Mouse (Mus musculus) heart, embryonic 13.5 days (tissue): ENCODE measurements around the gene 4933428G20Rik. TPM values are rescaled to one million over a fixed set of nuclear protein-coding genes. Genes with fewer than 3 reads are reported as not detected.
A peak's percentile ranks its signal among the peaks of the same experiment; 100 is the strongest.

Source experiments
- ATAC-seq: fragments of 200-750 bp; cut with Nextera tagmentation; 2 replicates; pipeline ENCODE4 v1.8.0; 2017; ENCODE audit warnings: moderate TSS enrichment; ENCODE audit not compliant: insufficient number of reproducible peaks, low FRiP score, low TSS enrichment; ENCODE audit errors: extremely low read depth
- H3K27ac ChIP-seq: fragments of 300-500 bp; sonication (generic); replicated peaks from 2 replicates; pipeline ENCODE4 v1.5.1; 2015; ENCODE audit warnings: moderate library complexity, mild to moderate bottlenecking, inconsistent platforms
- H3K27me3 ChIP-seq: fragments of 300-500 bp; sonication (generic); replicated peaks from 2 replicates; pipeline ENCODE4 v1.6.1; 2015; ENCODE audit warnings: mild to moderate bottlenecking, inconsistent platforms
- H3K36me3 ChIP-seq: fragments of 300-500 bp; sonication (generic); 2 replicates; pipeline ENCODE4 v1.6.1; 2015; ENCODE audit warnings: mild to moderate bottlenecking, inconsistent platforms
- H3K4me1 ChIP-seq: fragments of 300-500 bp; sonication (generic); 2 replicates; pipeline ENCODE4 v1.6.1; 2015; ENCODE audit warnings: inconsistent platforms
- H3K4me2 ChIP-seq: fragments of 300-500 bp; sonication (generic); 2 replicates; pipeline ENCODE4 v1.6.1; 2015; ENCODE audit warnings: inconsistent platforms, mild to moderate bottlenecking, moderate library complexity
- H3K4me3 ChIP-seq: fragments of 300-500 bp; sonication (generic); 2 replicates; pipeline ENCODE4 v1.5.1; 2015; ENCODE audit warnings: moderate library complexity, mild to moderate bottlenecking, inconsistent platforms
- H3K9ac ChIP-seq: fragments of 300-500 bp; sonication (generic); 2 replicates; pipeline ENCODE4 v1.6.1; 2015; ENCODE audit warnings: inconsistent platforms, mild to moderate bottlenecking, moderate library complexity
- H3K9me3 ChIP-seq: fragments of 300-500 bp; sonication (generic); 2 replicates; pipeline ENCODE4 v1.6.1; 2016; ENCODE audit warnings: inconsistent platforms
- WGBS: fragments of 180-500 bp; shearing (Covaris S2); methylation state at CpG from one replicate; pipeline ENCODE4 v1.1.7; 2015; ENCODE audit warnings: mixed read lengths; 5-methylcytosine and 5-hydroxymethylcytosine counted together
- polyA plus RNA-seq: library from polyadenylated mRNA; unstranded; fragments of >200 nt; fragmentation: Nextera tagmentation; extraction: Ambion mirVana; gene quantifications from 2 replicates; pipeline ENCODE4 v1.2.1, GENCODE M21; 2015

Gene 4933428G20Rik
- polyA plus RNA-seq, 1 experiment from 2014 or later: 1.5 TPM

DNA sequence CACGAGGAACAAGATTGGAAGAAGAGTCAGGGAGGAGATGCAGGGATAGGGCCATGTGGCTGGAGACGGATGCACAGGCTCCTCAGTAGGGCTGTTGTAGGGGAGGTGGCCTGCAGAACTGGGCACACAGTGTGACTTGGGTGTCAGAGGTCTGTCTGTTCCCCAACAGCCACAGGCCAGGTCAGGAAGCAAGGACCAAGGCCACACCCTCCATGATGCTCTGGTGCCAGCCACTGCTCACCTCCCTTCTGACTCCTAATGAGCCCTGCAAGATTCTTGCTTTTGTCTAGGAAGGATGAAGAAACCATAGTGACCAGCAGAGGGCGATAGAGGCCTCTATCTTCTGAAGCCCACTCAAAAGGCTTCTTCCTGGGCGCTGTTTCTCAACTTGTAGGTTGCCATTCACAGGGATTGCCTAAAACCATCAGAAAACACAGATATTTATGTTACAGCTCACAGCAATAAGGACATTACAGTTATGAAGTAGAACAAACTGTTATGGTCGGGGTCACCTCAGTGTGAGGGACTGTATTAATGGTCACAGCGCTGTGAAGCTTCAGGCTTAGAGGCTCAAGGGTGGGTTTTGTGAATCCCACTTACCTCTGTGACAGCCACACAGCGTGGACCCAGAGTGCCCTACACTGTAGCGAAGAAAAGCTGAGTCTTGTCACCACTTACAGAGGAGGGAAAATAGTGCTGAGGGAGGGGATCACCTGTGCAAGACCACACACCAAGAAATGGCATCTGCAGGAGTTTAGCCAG is 23.6 kb downstream of the 4933428G20Rik start:
- 69% methylated on average over 8 of the region's 8 CpGs for WGBS
- ATAC-seq: no peak
- no peak overlapping the region for H3K27ac ChIP-seq
- no peaks in the 10 kb centered on the region for H3K27me3 ChIP-seq
- no peak overlapping the region for H3K4me2 ChIP-seq
- H3K4me3 ChIP-seq: no peak overlapping the region
- no peak overlapping the region for H3K9ac ChIP-seq
- H3K9me3 ChIP-seq: no peaks in the 10 kb centered on the region
- H3K36me3 ChIP-seq: peaks cover 100% of the 10 kb centered on the region
- 0 out of 2 replicates have a peak, but pooled peaks cover 3% of the 10 kb centered on the region for H3K4me1 ChIP-seq

DNA sequence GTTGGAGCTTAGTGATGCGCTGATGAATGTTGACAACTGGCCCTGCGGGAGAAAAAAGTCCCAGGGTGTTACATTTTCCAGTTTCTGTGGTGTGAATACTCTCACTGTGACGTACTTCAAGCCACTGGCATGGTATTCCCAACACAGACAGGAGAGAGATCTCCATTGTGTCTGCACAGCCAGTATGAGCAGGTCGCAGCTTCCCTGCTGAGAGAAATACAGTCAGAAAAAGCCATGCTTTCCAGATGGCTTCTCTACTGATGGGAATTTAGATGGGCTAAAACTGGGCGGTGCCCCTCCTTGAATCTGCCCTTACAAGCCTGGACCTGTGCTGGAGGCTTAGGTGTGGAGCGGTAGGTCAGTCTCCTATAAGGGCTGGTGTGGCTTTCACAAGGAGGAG is 28.9 kb downstream of the 4933428G20Rik start:
- Histone ChIP-seq H3K36me3 (peaks cover 99% of the 10 kb centered on the region), H3K9ac (no peak overlapping the region), H3K27me3 (no peaks in the 10 kb centered on the region), H3K4me3 (no peak overlapping the region), H3K9me3 (no peaks in the 10 kb centered on the region), H3K4me2 (no peak overlapping the region), H3K4me1 (peaks cover 7% of the 10 kb centered on the region; the same call in 1 of the 2 replicates), H3K27ac (no peak overlapping the region)
- no peak for ATAC-seq
- WGBS: 88% methylated on average over 6 of the region's 6 CpGs

DNA sequence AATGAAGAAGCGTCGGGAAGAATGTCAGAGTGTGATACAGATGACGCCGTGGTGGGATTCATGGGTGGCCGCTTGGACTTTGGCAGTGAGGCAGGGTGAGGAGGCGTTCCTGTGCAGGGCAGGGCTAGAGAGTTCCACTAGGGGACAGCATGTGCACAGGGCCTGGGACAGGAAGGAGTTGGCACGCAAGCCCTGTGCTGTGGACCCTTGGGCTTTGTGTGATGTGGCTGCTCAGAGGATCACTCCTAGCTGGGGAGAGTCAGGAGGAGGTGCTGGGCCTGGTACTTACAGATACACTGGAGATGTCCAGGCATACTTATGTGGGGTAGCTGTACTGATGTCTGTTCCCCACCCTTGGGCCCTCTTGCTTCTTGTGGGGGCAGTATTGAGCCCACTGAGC is 30.3 kb downstream of the 4933428G20Rik start:
- Histone ChIP-seq H3K9ac (no peak overlapping the region), H3K27ac (no peak overlapping the region), H3K4me3 (no peak overlapping the region), H3K4me1 (peaks cover 7% of the 10 kb centered on the region; the same call in 1 of the 2 replicates), H3K36me3 (peaks cover 99% of the 10 kb centered on the region), H3K27me3 (no peaks in the 10 kb centered on the region), H3K4me2 (no peak overlapping the region), H3K9me3 (no peaks in the 10 kb centered on the region)
- WGBS: 89% methylated on average over 7 of the region's 7 CpGs
- ATAC-seq: no peak

DNA sequence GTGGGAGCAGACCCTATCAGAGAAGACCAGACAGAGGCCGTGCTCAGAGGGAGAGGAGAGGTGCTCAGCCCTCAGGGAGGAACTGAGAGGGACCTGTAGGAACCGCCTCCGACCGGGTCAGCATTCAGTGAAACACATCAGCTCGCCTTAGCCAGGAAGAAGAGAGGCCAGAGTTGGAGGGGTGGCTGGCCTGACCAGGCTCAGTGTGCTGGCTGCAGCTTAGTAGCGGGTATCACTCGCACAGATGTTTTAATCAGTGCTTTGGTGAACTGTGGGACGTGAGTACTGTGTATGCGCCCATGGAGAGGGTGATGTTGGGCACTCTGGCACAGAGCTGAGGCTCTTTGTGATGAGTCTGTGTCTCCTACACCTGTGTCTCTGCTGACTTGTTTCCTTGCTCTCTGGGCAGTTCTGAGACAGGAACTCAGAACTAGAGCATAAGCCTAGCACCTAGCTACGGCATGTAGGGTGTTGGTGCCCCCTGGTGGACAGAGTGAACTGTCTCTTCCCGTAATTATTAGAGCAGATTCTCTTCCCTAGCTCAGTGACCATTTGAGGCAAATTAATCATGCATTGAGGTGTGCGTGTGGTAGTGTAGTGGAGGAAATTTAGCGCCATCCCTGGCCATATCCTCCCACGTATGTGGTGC is 31.4 kb downstream of the 4933428G20Rik start:
- Histone ChIP-seq H3K27ac (peak overlapping the region; percentile 34; the same call in 1 of the 2 replicates), H3K9ac (0 out of 2 replicates have a peak overlapping the region, but pooled peaks have one; percentile 15), H3K9me3 (no peaks in the 10 kb centered on the region), H3K4me1 (peaks cover 7% of the 10 kb centered on the region; the same call in 1 of the 2 replicates), H3K27me3 (no peaks in the 10 kb centered on the region), H3K36me3 (peaks cover 99% of the 10 kb centered on the region), H3K4me3 (no peak overlapping the region), H3K4me2 (no peak overlapping the region)
- peak; percentile 11; the same call in 1 of the 2 replicates for ATAC-seq
- WGBS: 47% methylated on average over 14 of the region's 14 CpGs

DNA sequence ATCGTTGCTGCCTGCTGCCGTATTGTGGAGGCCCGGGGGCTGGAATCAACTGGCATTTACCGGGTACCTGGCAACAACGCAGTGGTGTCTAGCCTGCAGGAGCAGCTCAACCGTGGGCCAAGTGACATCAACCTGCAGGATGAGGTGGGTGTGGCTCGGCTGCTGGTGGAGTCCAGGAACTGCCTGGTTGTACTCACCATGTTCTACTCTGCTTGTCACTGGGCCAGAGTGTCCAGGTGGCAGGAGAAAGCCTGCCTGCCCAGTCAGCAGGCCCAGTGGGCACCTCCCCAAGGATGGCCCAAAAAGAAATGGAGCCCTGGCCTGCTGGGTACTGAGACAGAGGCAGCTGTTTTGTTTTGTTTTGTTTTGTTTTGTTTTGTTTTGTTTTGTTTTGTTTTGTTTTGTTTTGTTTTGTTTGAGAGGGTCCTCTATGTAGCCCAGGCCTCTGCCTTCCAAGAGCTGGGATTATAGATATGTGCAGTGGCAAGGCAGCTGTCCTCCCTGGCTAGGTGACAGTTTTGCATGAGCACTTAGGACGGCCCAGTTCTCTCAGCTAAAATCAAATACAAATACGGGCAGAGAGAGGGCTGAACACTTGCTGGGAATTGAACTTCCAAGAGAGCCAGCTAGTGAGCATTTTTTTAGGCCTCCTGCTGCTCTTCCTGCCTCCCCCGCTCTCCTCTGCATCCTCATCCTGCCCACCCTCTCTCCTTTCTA is 33.5 kb downstream of the 4933428G20Rik start:
- H3K27me3 ChIP-seq: no peaks in the 10 kb centered on the region
- no peak overlapping the region for H3K9ac ChIP-seq
- no peak for ATAC-seq
- WGBS: 81% methylated on average over 10 of the region's 10 CpGs
- H3K36me3 ChIP-seq: peaks cover 99% of the 10 kb centered on the region
- no peak overlapping the region for H3K4me3 ChIP-seq
- no peak overlapping the region for H3K4me2 ChIP-seq
- no peak overlapping the region for H3K27ac ChIP-seq
- H3K4me1 ChIP-seq: peaks cover 7% of the 10 kb centered on the region; the same call in 1 of the 2 replicates
- H3K9me3 ChIP-seq: no peaks in the 10 kb centered on the region

DNA sequence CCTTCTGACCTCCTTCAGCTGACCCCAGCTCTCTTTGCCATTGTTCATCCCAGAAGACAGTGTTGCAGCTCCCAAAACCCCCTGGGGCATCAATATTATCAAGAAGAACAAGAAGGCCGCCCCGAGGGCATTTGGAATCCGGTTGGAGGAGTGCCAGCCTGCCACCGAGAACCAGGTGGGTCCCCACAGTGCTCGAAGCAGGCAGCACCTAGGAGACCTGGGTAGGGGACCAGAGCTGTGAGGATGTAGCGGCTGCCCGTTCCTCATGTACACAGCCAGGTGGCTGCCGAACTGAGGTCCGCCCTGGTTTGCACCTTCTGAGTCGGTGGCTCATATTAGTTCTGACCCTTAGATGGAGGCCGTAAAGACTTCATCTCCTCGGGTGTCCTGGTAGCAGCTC is 34.2 kb downstream of the 4933428G20Rik start:
- no peak for ATAC-seq

DNA sequence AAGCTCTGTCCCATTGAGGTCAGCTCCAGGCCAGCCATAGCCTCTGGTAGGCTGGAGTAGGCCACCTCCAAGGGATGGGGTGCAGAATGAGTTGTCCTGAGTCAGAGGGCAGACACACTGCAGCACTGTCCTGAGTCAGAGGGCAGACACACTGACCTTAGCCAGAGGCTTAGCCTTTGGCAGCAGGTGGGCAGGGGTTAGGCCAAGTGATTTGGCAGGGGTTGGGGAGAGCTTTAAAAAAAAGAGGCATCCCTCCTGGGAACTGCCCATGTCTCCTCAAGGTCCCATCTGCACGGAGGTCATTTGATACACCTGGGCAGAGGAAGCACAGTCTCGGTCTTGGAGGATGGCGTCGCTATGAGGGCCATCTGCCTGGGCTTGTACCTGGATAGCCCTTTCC is 36.1 kb downstream of the 4933428G20Rik start:
- no peak overlapping the region for H3K4me2 ChIP-seq
- H3K4me3 ChIP-seq: no peak overlapping the region
- H3K9ac ChIP-seq: no peak overlapping the region
- peaks cover 99% of the 10 kb centered on the region for H3K36me3 ChIP-seq
- no peak for ATAC-seq
- WGBS: 91% methylated on average over 4 of the region's 4 CpGs
- H3K27ac ChIP-seq: no peak overlapping the region
- H3K27me3 ChIP-seq: no peaks in the 10 kb centered on the region
- H3K9me3 ChIP-seq: no peaks in the 10 kb centered on the region
- H3K4me1 ChIP-seq: peaks cover 7% of the 10 kb centered on the region; the same call in 1 of the 2 replicates

More for the DNA sequence above, 34.2 kb downstream of the 4933428G20Rik start:
- H3K36me3 ChIP-seq: peaks cover 99% of the 10 kb centered on the region
- no peak overlapping the region for H3K27ac ChIP-seq
- no peaks in the 10 kb centered on the region for H3K27me3 ChIP-seq
- no peak overlapping the region for H3K4me2 ChIP-seq
- WGBS: 89% methylated on average over 12 of the region's 12 CpGs
- no peak overlapping the region for H3K4me3 ChIP-seq
- no peak overlapping the region for H3K9ac ChIP-seq
- peaks cover 7% of the 10 kb centered on the region; the same call in 1 of the 2 replicates for H3K4me1 ChIP-seq
- H3K9me3 ChIP-seq: no peaks in the 10 kb centered on the region

DNA sequence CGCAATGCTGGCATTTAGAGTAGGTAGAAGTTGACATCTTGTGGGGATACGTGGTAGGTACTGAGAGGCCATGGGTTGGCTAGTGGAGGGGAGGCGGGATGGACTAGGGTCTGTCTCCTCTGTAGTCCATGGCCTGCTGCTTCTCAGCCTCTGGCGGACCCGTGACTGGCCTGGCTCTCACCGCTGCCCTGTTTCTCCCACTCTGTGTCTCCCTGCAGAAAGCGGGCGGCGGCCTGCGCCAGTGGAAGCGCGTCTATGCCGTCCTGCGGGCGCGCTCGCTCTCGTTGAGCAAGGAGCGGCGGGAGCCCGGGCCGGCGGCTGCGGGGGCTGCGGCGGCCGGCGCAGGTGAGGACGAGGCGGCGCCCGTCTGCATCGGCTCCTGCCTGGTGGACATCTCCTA is 37.0 kb downstream of the 4933428G20Rik start:
- Histone ChIP-seq H3K4me1 (peaks cover 2% of the 10 kb centered on the region; the same call in 1 of the 2 replicates), H3K9me3 (no peaks in the 10 kb centered on the region), H3K4me2 (no peak overlapping the region), H3K27ac (no peak overlapping the region), H3K36me3 (peaks cover 100% of the 10 kb centered on the region), H3K27me3 (no peaks in the 10 kb centered on the region), H3K9ac (no peak overlapping the region), H3K4me3 (no peak overlapping the region)
- ATAC-seq: no peak
- 65% methylated on average over 33 of the region's 33 CpGs for WGBS

DNA sequence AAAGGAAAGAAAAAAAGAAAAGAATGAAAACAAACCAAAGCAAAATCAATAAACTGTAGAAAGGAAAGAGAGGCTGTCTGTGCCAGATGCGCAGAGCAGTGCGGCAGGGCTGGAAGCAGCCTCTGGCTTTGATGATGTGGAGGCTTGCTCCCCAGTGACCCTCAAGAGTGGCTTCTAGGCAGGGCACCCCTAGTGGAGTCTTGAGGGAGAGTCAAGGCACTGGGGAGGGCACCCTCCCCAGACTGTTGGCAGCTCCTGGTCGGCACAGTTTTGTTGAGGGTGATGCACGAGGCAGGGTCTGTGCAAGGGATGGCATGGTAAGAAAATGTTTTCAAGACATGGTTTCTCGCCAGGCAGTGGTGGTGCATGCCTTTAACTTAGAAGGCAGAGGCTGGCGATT is 37.6 kb downstream of the 4933428G20Rik start:
- H3K4me1 ChIP-seq: no peaks in the 10 kb centered on the region
- WGBS: 88% methylated on average over 6 of the region's 6 CpGs

DNA sequence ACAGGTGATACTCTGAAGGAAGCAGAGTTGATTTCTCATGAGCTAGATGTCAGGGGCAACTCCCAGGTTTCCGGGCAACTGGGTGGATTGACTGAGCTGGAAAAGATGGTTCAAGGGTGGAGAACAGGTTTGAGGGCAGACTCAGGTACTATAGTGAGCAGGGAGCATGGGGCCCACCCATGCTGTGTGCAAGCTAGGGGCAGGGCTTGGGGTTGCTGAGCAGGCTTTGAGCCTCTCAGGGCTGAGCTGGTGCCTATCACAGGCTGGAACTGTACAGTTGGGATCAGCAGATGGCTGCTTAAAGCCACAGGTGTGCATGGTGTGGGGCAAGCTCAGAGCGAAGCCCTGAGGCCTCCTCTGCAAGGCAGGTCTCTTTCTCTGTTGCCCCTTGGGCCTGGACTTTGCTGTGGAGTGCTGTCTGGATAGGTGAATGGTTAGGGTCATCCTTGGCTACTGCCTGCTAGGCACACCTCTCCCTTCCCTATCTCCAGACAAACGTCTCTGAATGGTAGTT is 38.8 kb downstream of the 4933428G20Rik start:
- no peak overlapping the region for H3K9ac ChIP-seq
- H3K4me3 ChIP-seq: no peak overlapping the region
- no peak overlapping the region for H3K4me2 ChIP-seq
- H3K27me3 ChIP-seq: no peaks in the 10 kb centered on the region
- ATAC-seq: no peak
- H3K9me3 ChIP-seq: no peaks in the 10 kb centered on the region
- no peak overlapping the region for H3K27ac ChIP-seq
- no peaks in the 10 kb centered on the region for H3K4me1 ChIP-seq
- peaks cover 100% of the 10 kb centered on the region for H3K36me3 ChIP-seq
- 97% methylated on average over 3 of the region's 3 CpGs for WGBS

More for the DNA sequence above, 37.6 kb downstream of the 4933428G20Rik start:
- Histone ChIP-seq H3K27ac (no peak overlapping the region), H3K27me3 (no peaks in the 10 kb centered on the region), H3K9me3 (no peaks in the 10 kb centered on the region), H3K9ac (no peak overlapping the region), H3K4me3 (no peak overlapping the region), H3K4me2 (no peak overlapping the region), H3K36me3 (peaks cover 100% of the 10 kb centered on the region)
- no peak for ATAC-seq

DNA sequence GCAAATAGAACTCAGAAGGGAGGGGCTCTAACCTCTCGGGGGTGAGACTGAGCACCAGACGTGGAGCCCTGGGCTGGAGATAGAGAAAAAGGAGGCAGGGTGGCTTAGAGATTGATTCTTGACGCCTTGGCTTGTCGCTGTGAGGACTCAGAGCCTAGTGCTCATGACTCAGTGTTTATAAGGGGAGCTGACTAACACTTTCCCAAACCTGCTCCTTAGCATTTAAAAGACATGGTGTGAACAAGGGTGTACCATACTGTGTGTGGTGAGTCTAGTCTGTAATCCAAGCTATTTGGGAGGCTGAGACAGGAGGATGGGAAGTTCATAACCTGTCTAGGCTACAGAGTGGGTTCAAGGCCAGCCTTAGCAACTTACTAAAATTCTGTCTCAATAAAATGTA is 43.0 kb downstream of the 4933428G20Rik start:
- Histone ChIP-seq H3K4me3 (no peak overlapping the region), H3K27me3 (no peaks in the 10 kb centered on the region), H3K4me1 (peaks cover 10% of the 10 kb centered on the region; the same call in 1 of the 2 replicates), H3K4me2 (no peak overlapping the region), H3K9ac (no peak overlapping the region), H3K9me3 (no peaks in the 10 kb centered on the region), H3K36me3 (peaks cover 100% of the 10 kb centered on the region), H3K27ac (no peak overlapping the region)
- WGBS: 69% methylated on average over 4 of the region's 4 CpGs
- ATAC-seq: no peak
